Mouse (Mus musculus): Measurements from ENCODE around the gene Foxo3. TPM values are rescaled to one million over a fixed set of nuclear protein-coding genes. Genes with fewer than 3 reads are reported as not detected.

Foxo3 gene
- polyA plus RNA-seq, 1 experiment from 2014 or later = 22.9 TPM

DNA sequence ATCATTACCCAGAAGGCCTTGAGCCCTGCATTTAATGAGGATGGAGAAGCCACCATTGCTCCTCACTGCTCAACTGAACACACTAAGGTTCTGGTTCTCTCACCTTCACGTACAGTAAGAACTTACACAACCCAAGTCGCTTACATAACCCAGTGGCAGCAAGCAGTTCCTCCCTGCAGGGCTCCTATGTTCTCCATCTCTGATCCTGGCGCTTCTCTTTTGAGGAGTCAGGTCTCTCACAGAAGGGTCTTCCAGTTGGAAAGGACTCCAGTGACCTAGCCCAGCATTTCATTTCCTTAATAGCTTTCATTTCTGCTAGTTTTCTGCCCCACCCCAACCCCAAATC, 31.3 kb downstream of the Foxo3 start:
- ATAC-seq = no peak
- 51% methylated on average over 3 of the region's 3 CpGs for WGBS
- Histone ChIP-seq H3K27me3 (replicated peaks; ENCODE audit: insufficient read depth, low read length) (no peaks in the 10 kb centered on the region), H3K4me2 (replicated peaks; ENCODE audit: low read depth, low read length) (no peak overlapping the region), H3K27ac (ENCODE audit: low read length) (peak overlapping the region; percentile 26; the same call in 1 of the 2 replicates), H3K4me1 (ENCODE audit: insufficient read depth, low read depth, low read length) (peaks cover 55% of the 10 kb centered on the region), H3K9me3 (ENCODE audit: low read length) (no peaks in the 10 kb centered on the region), H3K9ac (replicated peaks; ENCODE audit: low read depth) (no peak overlapping the region), H3K36me3 (ENCODE audit: insufficient read depth, low read length) (no peaks in the 10 kb centered on the region), H3K4me3 (ENCODE audit: low read depth, low read length) (no peak overlapping the region)
- TF ChIP-seq EP300 (IDR thresholded peaks at IDR 0.05) = no peak
- no peak for TF ChIP-seq CTCF (IDR thresholded peaks at IDR 0.05)
- DNase-seq (ENCODE audit: low spot score) = no peak

DNA sequence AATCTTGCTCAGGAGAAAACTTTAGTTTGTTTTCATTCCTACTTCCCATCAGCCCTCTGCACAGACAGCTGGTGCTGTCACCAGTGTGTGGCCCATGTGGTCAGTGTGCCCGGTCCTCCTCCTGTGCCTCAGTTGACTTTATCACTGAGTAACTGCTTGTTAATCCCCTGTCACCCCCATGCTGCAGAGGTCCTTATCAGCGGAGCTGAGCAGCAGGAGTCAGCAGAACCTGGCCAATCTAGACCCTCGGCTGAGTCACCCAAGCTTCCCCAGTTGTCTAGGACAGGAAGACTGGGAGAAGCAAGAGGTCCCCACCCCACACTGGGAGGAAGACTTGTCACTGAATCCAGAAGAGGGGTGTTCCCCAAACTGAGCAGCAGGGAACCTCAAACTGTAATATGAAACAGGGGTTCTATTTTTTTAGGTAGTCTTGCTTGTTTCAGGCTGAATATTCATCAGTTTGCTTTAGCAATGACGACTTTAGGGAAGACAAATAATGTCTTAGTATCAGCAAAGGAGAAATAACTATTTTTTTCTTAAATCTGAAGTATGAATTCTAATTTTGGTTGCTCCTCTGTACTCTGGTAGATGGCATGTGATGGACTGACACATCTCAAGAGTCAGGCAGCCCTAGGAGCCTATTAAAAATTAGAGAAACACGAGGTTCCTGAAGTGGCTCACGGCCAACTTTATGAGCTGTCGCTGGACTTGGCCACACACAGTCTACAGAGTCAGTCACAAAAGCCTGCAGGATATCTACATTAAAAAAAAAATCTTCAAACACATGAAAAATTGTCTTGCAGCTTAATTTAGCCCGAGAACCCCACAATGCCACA, 31.9 kb downstream of the Foxo3 start:
- ATAC-seq (no peak), DNase-seq (ENCODE audit: low spot score) (peak; percentile 59)
- H3K36me3 ChIP-seq (ENCODE audit: insufficient read depth, low read length) = no peaks in the 10 kb centered on the region
- no peak overlapping the region for H3K4me3 ChIP-seq (ENCODE audit: low read depth, low read length)
- H3K27ac ChIP-seq (ENCODE audit: low read length) = 0 out of 2 replicates have a peak overlapping the region, but pooled peaks have one; percentile 27
- 27% methylated on average over 8 of the region's 8 CpGs for WGBS
- no peak overlapping the region for H3K4me2 ChIP-seq (replicated peaks; ENCODE audit: low read depth, low read length)
- no peak overlapping the region for H3K9ac ChIP-seq (replicated peaks; ENCODE audit: low read depth)
- H3K4me1 ChIP-seq (ENCODE audit: insufficient read depth, low read depth, low read length) = peaks cover 51% of the 10 kb centered on the region
- no peaks in the 10 kb centered on the region for H3K9me3 ChIP-seq (ENCODE audit: low read length)
- no peak for TF ChIP-seq EP300 (IDR thresholded peaks at IDR 0.05)
- TF ChIP-seq CTCF (IDR thresholded peaks at IDR 0.05) = no peak
- no peaks in the 10 kb centered on the region for H3K27me3 ChIP-seq (replicated peaks; ENCODE audit: insufficient read depth, low read length)

DNA sequence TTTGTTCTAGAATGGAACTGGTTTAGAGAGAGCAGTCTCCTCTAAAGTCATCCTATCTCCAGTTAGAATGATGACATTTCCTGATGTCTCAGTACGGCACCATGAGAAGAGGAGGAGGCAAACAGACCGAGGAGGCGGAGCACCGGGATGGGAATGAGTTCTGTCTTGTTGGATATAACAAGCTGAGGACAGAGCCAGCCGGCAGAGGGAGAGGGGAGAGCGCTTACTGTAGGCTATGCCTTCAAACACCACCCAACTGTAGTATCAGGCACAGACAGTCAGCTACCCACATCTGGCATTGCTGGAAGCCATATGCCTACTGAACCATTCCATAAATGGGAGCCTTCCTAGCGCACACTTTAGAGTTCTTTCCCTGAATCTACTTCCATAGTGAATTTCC, 32.6 kb downstream of the Foxo3 start:
- Histone ChIP-seq H3K36me3 (ENCODE audit: insufficient read depth, low read length) (no peaks in the 10 kb centered on the region), H3K4me1 (ENCODE audit: insufficient read depth, low read depth, low read length) (peaks cover 48% of the 10 kb centered on the region), H3K9me3 (ENCODE audit: low read length) (no peaks in the 10 kb centered on the region), H3K27me3 (replicated peaks; ENCODE audit: insufficient read depth, low read length) (no peaks in the 10 kb centered on the region), H3K9ac (replicated peaks; ENCODE audit: low read depth) (no peak overlapping the region), H3K4me3 (ENCODE audit: low read depth, low read length) (no peak overlapping the region), H3K27ac (ENCODE audit: low read length) (0 out of 2 replicates have a peak overlapping the region, but pooled peaks have one; percentile 27), H3K4me2 (replicated peaks; ENCODE audit: low read depth, low read length) (no peak overlapping the region)
- TF ChIP-seq CTCF (IDR thresholded peaks at IDR 0.05) = no peak
- no peak for TF ChIP-seq EP300 (IDR thresholded peaks at IDR 0.05)
- 88% methylated on average over 7 of the region's 7 CpGs for WGBS
- ATAC-seq (no peak), DNase-seq (ENCODE audit: low spot score) (no peak)

DNA sequence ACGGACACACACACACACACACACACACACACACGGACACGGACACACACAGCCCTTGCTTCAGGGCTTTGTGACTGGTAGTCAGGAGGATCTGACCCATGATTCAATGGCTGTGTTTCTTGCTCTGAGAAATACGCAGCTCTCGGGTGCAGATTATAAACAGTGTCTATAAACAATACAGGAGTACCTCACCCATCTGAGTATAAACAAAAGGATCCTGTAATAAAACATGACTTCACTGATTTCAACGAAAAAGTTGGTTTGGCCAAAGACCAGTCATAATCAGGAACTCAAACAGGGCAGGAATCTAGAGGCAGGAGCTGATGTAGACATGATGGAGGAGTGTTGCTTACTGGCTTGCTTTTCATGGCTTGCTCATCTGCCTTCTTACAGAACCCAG, 34.1 kb downstream of the Foxo3 start:
- ATAC-seq = peak; percentile 23; the same call in 1 of the 2 replicates

DNA sequence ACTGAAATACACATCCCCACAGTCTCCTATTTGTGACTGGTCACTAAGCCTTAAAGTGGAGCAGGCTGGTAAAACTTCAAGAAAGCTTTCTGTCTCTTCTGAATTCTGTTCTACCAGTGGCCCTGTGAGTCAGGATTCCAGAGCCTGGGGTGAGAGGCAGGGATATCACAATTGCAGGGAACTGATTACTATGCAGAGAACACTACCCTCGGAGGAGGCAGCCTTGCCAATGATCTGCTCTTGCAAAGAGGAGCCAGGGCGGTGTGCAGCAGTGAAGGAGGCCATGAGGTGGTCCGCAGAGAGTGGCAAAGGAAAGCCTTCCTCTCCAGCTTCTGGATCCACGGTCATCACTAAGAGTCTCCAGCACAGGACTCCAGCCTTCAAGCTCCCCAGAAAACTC, 34.8 kb downstream of the Foxo3 start:
- Histone ChIP-seq H3K4me2 (replicated peaks; ENCODE audit: low read depth, low read length) (no peak overlapping the region), H3K9me3 (ENCODE audit: low read length) (no peaks in the 10 kb centered on the region), H3K4me1 (ENCODE audit: insufficient read depth, low read depth, low read length) (peaks cover 32% of the 10 kb centered on the region), H3K27me3 (replicated peaks; ENCODE audit: insufficient read depth, low read length) (no peaks in the 10 kb centered on the region), H3K36me3 (ENCODE audit: insufficient read depth, low read length) (no peaks in the 10 kb centered on the region), H3K4me3 (ENCODE audit: low read depth, low read length) (no peak overlapping the region), H3K27ac (ENCODE audit: low read length) (0 out of 2 replicates have a peak overlapping the region, but pooled peaks have one; percentile 26), H3K9ac (replicated peaks; ENCODE audit: low read depth) (no peak overlapping the region)
- TF ChIP-seq CTCF (IDR thresholded peaks at IDR 0.05) = no peak
- no peak for TF ChIP-seq EP300 (IDR thresholded peaks at IDR 0.05)
- DNase-seq (ENCODE audit: low spot score) (no peak), ATAC-seq (no peak)
- 79% methylated on average over 4 of the region's 4 CpGs for WGBS

More for the DNA sequence above, 34.1 kb downstream of the Foxo3 start:
- Histone ChIP-seq H3K9me3 (ENCODE audit: low read length) (no peaks in the 10 kb centered on the region), H3K4me3 (ENCODE audit: low read depth, low read length) (no peak overlapping the region), H3K9ac (replicated peaks; ENCODE audit: low read depth) (no peak overlapping the region), H3K4me2 (replicated peaks; ENCODE audit: low read depth, low read length) (no peak overlapping the region), H3K27ac (ENCODE audit: low read length) (no peak overlapping the region), H3K4me1 (ENCODE audit: insufficient read depth, low read depth, low read length) (peaks cover 39% of the 10 kb centered on the region), H3K27me3 (replicated peaks; ENCODE audit: insufficient read depth, low read length) (no peaks in the 10 kb centered on the region), H3K36me3 (ENCODE audit: insufficient read depth, low read length) (no peaks in the 10 kb centered on the region)
- WGBS = 65% methylated on average over 6 of the region's 6 CpGs
- TF ChIP-seq EP300 (IDR thresholded peaks at IDR 0.05) (peak; percentile 72), CTCF (IDR thresholded peaks at IDR 0.05) (no peak)
- DNase-seq (ENCODE audit: low spot score) = peak; percentile 55

DNA sequence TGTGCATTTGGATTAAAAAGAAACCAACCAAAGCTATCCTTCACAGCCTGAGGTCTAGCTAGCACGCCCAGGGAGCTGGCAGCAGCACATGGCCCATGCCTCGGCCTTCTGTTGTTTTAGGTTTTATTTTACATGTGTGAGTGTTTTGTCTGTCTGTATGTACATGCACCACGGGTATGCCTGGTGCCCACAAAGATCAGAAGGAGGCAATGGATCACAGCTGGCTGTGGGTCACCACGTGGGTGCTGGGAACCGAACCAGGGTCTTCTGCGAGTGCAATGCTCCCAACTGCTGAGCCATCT, 36.8 kb downstream of the Foxo3 start:
- no peak for DNase-seq (ENCODE audit: low spot score)
- H3K4me1 ChIP-seq (ENCODE audit: insufficient read depth, low read depth, low read length) = peaks cover 19% of the 10 kb centered on the region
- H3K27me3 ChIP-seq (replicated peaks; ENCODE audit: insufficient read depth, low read length) = no peaks in the 10 kb centered on the region
- H3K27ac ChIP-seq (ENCODE audit: low read length) = 0 out of 2 replicates have a peak overlapping the region, but pooled peaks have one; percentile 54
- no peak overlapping the region for H3K9ac ChIP-seq (replicated peaks; ENCODE audit: low read depth)
- H3K36me3 ChIP-seq (ENCODE audit: insufficient read depth, low read length) = no peaks in the 10 kb centered on the region
- WGBS = 85% methylated on average over 6 of the region's 6 CpGs
- H3K4me3 ChIP-seq (ENCODE audit: low read depth, low read length) = no peak overlapping the region
- no peak for TF ChIP-seq CTCF (IDR thresholded peaks at IDR 0.05)
- no peak for TF ChIP-seq EP300 (IDR thresholded peaks at IDR 0.05)
- no peaks in the 10 kb centered on the region for H3K9me3 ChIP-seq (ENCODE audit: low read length)
- H3K4me2 ChIP-seq (replicated peaks; ENCODE audit: low read depth, low read length) = no peak overlapping the region
- ATAC-seq = no peak

Data from lung, postnatal 0 days (tissue).